Mouse (Mus musculus) common myeloid progenitor, adult 5-6 weeks (primary cell): Measurements from ENCODE around the gene Tmem63a. TPM values are rescaled to one million over a fixed set of nuclear protein-coding genes. Genes with fewer than 3 reads are reported as not detected.
A peak's percentile ranks its signal among the peaks of the same experiment; 100 is the strongest.
"Not testable (repeated sequence)": the region's sequence is repeated elsewhere in the genome, so short reads cannot be mapped to it uniquely, and the experiment has no call there.

Experiments
- ATAC-seq: replicated peaks from 2 replicates; pipeline ENCODE4 v1.8.0; 2016; ENCODE audit warnings: low read depth, mild to moderate bottlenecking, moderate TSS enrichment, inconsistent platforms; ENCODE audit not compliant: poor library complexity, severe bottlenecking
- total RNA-seq: library from RNA; stranded (forward); fragments of 200-1000, 187-1606 nt; gene quantifications from 2 replicates; pipeline ENCODE4 v1.2.3, GENCODE M21; 2017

Gene Tmem63a
- total RNA-seq, 1 experiment from 2014 or later, result 9.7 TPM

DNA sequence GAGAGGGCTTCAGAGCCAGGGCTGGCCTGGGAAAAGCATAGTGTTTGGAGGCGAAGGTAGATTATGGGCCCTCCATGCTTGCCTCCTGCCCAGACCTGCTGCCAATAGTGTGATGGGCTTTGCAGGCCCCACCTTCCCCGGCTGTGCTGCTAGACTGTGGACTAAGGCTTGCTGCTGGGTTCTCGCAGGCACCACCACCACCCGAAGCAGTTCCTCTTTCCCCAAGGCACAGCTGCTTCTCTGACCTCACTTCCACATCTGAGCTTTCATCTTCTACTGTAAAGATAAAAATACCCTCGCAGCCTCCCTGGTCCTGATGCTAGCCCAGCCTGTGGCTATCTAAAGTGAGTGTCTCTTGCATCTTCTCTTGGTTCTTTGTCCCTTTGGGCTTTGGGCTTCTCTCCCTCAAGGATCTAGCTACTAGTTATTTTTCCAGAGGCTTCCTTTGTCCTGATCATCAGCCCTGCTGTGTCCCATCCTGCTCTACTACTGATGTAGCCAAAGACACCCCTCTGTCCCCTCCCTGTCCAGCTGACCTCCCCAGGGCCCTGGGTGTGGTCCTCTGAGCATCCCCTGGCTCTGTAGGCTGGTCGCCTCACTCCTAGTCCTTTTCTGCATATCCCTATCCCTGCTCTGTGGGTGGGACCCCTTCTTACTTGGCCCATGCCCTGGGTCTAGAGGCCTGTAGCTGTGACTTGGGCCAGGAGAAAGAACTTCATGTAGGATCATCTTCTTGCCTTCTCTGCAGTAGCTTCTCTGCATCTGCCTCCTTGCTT is 19.7 kb upstream of the Tmem63a start:
- peak; percentile 96 for ATAC-seq

DNA sequence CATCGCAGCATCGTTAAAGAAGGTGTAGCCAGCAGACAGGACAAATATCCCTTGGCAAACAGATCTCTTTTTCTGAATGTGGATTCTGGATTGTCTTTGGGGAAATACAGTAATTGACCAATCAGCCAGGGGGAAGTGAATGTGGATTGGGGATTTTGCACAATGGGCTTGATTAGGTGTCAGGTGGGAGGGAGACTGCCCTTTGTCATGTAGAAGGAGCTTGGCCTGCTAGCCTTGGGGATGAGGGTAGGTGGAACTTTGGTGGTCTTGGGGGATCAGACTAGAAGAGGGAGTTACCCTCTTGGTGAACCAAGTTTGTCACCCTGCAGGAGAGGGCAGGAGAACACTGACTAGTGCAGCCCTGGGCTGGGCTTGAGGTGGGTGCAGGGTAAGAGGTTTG is 17.4 kb upstream of the Tmem63a start:
- no peak for ATAC-seq

DNA sequence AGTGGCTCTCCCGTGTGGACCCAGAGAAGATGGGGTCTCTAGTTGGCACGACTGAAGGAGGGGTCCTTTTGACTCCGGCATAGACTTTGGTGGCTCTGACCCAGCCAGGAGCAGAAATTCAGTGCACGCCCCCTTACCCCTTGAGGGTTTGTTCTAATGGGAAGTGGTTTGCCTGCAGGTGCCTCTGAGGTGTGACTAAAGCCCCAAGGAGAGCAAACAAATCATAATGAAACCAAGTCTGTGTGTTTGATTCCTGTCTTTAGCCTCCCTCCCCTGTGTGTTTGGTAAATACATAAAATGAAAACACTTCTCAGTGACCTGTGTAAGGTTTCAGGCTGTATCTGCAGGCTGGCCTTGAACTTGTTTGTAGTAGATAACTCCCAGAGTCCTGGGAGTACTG is 15.9 kb upstream of the Tmem63a start:
- ATAC-seq, result no peak

DNA sequence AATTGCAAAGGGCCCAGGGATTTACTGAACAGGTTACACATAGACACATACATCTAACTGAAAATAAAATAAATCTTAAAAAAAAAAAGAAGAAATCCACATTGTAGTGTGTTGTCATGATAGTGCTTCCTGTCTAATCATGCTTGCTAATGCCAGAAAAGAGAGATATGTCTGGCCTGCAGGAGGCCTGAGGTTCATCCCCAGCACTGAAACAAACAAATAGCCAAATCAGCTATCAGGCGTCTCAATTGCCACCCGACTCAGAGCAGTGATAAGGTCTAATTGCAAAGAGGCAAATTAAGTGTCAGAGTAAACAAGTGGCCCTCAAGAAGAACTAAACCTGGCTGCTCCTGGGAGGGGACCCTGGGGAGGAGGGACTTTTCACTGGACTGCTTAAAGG is 12.5 kb upstream of the Tmem63a start:
- no peak for ATAC-seq

DNA sequence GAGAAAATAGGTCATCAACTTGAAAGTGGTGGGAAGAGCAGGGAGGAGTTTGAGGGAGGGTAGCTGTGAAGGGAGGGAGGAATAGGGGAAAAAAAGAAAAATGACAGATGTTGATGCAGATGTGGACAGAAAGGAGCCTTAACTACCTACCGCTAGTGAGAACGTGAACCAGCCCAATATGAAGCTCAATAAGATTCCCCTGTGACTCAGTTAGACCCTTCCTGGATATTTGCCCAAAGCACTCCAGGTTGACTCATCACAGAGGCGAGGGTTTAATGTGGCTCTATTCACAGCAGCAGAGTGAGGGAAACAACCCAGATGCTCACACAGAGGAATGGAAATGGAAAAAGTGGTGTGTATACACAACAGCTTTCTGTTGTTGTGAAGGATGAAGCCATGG is 11.0 kb upstream of the Tmem63a start:
- ATAC-seq, result no peak

DNA sequence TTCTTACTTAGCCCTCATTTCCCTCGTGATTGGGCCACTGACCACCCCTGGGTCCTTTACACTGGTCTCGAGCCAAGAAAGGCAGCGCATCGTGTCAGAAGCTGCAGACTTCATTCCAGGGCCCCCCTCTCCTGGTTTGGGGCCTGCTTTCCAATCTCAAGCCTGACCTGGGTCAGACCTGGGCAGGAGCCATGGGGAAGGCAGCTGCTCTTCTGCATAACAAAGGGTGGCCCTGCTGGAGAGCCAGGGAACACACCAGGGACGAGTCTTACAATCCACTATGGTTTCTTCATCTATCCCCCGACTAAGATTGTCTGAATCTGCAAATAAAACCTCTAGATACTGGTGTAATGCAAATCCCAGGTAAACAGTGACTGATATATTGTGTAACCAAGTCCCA is 8.5 kb upstream of the Tmem63a start:
- no peak for ATAC-seq

DNA sequence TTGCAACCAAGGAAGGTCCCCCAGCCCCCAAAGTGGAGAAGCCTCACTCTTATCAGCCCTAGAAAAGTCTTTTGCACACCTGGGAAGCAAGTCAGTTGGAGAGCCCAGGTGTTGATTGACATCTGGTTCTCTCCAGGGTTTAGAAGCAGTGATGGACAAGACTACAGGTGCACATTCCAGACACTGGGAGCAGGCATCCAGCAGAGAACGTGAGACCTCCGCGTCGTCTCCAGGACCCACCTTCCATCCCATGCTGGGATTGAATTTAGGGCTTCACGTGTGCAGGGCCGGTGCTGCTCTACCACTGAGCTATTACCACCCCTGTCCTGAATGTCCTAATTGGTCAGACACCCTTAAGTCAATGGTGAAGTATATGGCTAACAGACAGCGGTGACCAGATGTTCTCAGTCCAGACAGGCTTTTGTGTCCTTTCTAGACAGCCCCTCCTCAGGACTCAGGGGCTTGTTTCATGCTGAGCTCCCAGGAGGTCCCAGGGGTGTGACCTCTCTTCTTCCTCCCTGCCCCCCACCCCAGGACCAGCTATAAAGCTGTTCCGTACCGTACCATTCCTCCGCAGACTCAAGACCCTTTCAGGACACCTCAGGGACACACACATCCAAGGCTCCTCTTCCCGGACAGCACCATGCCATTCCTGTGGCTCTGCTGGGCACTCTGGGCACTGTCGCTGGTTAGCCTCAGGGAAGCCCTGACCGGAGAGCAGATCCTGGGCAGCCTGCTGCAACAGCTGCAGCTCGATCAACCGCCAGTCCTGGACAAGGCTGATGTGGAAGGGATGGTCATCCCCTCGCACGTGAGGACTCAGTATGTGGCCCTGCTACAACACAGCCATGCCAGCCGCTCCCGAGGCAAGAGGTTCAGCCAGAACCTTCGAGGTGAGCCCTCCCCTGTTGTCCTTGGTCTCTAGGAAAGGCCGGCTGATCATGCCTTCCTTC is 7.4 kb upstream of the Tmem63a start, which contains the start of gene Lefty1:
Gene Lefty1, plus strand, starts transcription at position 556 of the 953 bp plus-strand sequence.
- ATAC-seq, result no peak

DNA sequence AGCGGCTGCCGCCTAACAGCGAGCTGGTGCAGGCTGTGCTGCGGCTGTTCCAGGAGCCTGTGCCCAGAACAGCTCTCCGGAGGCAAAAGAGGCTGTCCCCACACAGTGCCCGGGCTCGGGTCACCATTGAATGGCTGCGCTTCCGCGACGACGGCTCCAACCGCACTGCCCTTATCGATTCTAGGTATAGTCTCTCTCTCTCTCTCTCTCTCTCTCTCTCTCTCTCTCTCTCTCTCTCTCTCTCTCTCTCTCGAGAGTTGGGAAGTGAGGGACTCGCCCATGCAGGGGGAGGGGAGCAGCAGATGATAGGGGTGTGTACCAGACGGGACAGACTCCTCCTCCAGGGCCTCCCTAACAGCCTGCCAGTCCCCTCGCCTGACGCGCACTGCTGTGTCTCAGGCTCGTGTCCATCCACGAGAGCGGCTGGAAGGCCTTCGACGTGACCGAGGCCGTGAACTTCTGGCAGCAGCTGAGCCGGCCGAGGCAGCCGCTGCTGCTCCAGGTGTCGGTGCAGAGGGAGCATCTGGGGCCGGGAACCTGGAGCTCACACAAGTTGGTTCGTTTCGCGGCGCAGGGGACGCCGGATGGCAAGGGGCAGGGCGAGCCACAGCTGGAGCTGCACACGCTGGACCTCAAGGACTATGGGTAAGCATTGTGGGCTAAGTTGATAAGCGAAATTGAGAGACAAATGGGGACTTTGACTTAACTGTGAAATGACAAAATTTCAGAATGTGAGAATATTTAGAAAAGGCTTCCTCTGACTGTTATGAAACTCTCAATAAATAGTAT is 5.3 kb upstream of the Tmem63a start:
- peak; percentile 86 for ATAC-seq

DNA sequence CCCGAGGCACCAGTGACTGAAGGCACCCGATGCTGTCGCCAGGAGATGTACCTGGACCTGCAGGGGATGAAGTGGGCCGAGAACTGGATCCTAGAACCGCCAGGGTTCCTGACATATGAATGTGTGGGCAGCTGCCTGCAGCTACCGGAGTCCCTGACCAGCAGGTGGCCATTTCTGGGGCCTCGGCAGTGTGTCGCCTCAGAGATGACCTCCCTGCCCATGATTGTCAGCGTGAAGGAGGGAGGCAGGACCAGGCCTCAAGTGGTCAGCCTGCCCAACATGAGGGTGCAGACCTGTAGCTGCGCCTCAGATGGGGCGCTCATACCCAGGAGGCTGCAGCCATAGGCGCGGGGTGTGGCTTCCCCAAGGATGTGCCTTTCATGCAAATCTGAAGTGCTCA is 4.5 kb upstream of the Tmem63a start:
- ATAC-seq, result not testable (repeated sequence)

DNA sequence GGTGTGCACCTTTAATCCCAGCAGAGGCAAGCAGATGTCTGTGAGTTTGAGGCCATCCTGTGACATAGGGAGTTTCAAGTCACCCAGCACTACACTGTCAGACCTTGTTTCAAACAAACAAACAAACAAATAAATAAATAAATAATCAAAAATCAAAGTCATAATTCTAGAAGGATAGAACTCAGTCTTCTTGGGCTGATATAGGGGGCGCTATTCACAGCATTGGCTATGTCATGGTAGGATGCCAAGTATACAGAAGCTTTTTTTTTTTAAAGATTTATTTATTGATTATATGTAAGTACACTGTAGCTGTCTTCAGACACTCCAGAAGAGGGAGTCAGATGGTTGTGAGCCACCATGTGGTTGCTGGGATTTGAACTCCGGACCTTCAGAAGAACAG is 3.4 kb upstream of the Tmem63a start:
- ATAC-seq, result not testable (repeated sequence)

DNA sequence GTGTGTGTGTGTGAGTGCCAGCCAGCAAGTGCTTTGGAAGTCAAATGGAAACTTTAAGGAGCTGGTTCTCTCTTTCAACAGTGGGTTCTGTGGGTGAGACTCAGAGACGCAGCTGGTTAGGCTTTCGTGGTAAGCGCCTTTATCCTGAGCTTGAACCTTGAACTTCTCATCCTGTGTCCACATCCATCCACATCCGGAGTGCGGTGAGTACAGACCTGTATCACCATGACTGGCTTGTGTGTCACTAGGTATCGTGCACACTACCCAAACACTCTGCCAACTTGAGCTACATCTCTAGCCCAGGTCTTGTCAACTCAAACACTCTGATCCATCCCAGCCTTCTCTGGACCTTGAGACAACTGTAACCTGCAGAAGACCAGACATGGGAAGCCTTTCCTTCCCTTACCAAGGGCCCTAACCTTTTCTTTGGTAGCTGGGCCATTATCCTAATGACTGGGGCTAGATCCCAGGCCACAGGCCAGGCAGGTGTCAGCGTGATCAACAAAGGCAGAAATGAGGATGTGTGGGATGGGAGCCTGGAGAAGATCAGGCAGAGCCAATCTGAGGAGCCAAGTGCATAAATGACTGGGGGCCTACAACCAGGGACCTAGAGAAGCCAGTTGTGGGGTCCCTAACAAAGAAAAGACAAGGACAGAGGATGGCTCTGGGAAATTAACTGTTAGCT is 1.2 kb upstream of the Tmem63a start:
- ATAC-seq, result 0 out of 2 replicates have a peak, but pooled peaks have one; percentile 7

DNA sequence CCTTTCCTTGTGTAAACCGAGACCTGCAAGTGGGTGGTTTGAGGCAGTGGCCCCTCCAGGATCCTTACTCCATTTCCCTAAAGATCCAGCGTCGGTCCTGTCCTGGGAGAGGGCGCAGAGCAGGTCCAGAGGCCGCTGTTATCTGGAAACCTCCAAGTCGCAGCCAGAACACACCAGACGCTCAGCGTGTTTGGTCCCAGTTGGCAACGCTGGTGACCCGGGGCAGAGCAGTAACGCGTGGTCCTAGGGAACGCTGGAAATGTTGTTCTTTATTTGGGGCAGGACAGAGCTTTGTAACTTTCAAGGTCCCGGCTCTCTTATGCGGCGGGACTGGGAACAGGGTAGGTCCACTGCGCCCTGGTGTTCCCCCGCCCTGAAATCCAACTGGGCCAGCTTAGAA is 418 bp upstream of the Tmem63a start:
- ATAC-seq, result no peak

DNA sequence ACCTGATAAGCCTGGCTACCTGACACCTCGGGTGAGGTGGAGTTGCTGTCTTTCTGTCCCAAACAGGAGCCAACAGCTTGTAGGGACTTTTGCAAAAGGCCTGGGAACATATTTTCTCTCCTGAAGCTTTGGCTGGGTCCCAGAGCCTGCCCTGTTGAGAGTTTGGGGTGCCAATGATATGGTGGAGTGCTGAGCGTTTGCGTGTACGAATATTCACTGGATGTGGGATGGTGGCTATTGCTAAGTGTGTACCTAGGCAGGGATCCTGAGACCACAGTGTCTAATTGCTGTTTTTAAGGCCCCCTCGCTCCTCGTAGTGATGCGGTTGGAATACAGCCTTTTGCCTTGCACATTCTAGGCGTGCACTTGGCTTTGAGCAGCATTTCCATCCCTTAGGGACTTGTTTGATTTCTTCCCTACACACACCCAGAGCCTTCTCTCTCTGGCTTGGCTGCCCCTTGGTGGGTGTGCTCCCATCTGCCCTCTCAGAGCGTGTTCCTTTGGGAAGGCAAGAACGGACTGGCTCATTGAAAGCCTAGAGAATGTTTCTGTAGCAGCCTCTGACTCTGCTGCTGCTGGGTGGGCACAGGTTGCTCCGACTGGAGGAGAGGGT is 994 bp downstream of the Tmem63a start:
- no peak for ATAC-seq

DNA sequence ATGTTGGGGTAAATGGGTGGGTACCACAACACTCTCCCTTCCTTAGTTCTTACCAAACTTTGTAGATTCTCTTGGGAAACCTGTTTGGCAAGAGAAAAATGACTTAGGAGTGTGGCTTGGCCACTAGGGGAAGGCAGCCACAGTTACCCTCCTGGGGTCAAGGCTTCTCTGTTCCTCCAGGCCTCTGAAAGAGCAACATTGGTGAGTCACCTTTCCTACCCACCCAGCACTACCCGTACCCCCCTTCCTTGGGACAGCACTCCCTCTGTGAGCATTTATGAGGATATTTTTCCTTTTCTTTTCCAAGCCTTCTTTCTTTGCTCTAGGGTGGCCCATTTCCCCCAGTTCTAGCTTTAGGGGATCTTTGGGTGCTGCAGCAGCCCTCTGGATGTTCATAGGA is 1.8 kb downstream of the Tmem63a start:
- no peak for ATAC-seq

DNA sequence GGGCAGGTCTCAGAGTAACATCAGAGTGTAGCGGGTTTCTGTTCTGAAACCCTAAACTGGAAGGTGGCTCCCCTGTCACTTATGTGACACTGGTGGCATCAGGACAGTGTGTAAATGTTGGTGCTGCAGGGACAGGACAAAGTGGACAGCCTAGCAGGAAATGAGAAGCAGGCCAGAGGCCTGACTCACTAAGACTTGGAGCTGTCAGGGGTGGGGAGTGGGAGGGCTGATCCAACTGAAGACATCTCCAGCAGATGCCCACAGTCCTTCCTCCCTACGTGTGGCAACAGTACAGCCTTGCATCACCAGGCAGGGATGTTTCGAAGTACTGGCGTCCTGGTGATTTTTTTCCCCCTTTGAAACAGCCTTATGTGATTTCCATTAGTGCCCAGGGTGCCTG is 2.4 kb downstream of the Tmem63a start:
- peak; percentile 43 for ATAC-seq

DNA sequence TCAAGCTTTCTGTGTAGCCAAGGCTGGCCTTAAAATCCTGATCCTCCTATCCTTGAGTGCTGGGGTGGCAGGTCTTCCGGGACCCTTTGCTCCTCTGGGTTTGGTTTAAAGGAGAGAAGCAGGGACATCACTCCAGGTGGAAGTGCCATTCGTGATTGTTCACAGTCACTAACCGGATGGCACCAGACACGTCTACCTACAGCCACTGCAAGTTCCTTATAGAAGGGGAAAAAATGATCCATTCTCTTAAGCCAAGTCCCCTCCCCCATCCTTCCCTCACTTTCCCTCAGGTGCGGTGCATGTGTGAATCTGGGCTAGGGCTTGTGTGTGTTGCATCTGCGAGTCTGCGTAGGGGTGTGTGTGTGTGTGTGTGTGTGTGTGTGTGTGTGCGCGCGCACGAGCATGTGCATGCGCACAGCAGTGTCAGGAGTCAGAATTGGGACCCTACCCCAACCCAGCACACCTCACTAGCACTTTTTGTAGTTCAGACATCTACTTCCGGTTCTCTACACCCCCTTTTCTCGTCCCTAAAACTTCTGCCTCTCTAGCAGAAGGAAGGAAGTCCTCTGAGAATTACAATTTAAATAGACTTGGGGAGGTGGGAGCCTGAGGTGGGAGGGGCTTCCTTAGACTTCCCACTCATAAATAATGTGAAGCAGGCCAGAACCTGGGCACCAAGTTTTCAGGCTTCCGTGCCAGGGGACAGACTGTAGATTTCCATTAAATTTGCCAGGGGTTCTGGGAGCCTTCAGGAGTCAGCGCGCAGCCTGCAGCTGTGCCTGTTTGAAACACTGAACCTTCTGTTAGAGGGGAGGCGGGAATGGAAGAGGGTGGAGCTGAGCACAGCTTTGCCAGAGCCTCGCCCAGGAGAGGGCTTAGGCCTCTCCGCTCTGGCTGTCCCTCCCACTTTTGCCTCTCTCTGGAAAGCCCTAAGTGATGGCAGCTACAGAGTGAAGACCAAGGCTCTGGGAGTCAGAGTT is 3.1 kb downstream of the Tmem63a start:
- peak; percentile 59 for ATAC-seq

DNA sequence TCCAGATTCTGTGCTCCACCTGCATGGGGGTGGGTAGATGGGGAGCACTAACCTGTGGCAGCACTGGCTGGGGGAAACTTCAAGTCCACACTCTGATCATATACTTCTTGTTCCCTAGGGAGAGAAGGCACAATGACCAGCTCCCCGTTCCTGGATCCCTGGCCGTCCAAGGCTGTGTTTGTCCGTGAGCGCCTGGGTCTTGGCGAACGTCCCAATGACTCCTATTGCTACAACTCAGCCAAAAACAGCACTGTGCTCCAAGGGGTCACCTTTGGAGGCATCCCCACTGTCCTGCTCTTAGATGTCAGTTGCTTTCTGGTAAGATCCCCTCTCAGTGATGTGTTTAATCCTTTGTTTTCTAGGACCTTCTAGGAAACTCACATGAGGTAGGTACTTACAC is 4.3 kb downstream of the Tmem63a start:
- no peak for ATAC-seq

DNA sequence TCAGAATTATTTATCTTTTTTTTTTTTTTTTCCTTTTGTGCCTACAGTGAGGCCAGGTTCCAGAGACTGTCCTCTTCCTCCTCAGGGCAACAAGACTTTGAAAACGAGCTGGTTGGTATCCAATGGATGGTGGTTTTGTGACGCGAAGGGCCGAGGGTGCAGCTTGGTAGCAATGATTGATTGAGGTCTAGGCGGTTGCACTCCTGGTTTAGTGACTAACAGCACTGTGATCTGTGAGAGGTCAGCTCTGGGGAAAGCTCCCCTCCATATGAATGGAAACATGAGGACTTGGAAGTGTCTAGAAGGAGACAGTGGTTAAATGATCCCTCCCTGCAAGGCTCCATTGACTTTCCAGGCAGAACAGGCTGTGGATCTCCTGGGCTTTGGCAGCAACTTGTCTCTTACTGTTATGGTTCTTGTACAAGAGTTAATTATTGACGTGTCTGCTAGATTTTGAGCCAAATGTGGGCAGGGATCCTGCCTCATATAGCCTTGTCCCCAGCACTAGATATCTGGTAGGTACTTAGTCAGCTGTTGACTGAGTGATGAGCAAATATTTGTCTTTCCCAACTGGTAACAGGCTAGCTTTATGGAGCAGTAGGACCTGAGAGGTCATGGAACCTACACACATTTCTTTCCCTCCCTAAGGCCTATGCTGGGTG is 10.1 kb downstream of the Tmem63a start:
- no peak for ATAC-seq
